Mouse (Mus musculus): Measurements from ENCODE around the gene Cntnap5a. TPM values are rescaled to one million over a fixed set of nuclear protein-coding genes. Genes with fewer than 3 reads are reported as not detected.

The Cntnap5a gene
- total and polyA plus RNA-seq, 3 experiments = not detected

DNA sequence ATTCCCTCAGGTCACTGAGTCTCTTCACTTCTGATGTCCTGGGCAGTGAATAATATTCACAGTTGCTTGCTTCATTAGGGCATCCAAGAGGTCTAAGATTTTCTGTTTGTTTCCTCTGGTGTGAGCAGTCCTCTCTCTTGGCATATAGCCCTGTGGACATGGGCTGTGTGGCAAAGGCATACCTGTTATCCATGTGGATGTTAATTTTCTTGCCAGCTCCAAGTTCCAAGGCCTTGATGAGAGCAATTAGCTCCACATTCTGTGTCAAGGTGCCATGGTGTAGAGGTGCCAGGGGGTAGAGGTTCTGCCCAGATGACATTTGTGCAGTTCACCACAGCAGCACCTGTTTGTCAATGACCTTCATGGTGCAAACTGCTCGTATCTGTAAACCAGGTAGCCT is 689.0 kb downstream of the Cntnap5a start:
- H3K9ac ChIP-seq (ENCODE audit: insufficient read depth, low read depth) = no peak overlapping the region
- no peak overlapping the region for H3K4me2 ChIP-seq (ENCODE audit: insufficient read depth, low read depth, poor library complexity, severe bottlenecking)
- no peaks in the 10 kb centered on the region for H3K27me3 ChIP-seq (replicated peaks)
- peaks cover 53% of the 10 kb centered on the region for H3K9me3 ChIP-seq (replicated peaks; ENCODE audit: low read length)
- dilution Hi-C loops (cut with MboI; ENCODE audit: extremely low pct_ligation_motif_present, extremely low pct_unique_long_range_greater_than_20kb, low sequenced_read_pairs) (no loop called here), in situ Hi-C loops (cut with MboI; ENCODE audit: low pct_ligation_motif_present, low pct_unique_long_range_greater_than_20kb, low sequenced_read_pairs) (no loop called here)
- no peak for DNase-seq (ENCODE audit: extremely low read depth)
- H3K4me3 ChIP-seq (replicated peaks in 1 of 3; ENCODE audit: low read depth in 2 of 3, low read length in 2 of 3, poor library complexity in 1 of 3) = no peak overlapping the region
- H3K4me1 ChIP-seq (ENCODE audit: control insufficient read depth in 1 of 2, insufficient read depth in 2 of 2) = no peaks in the 10 kb centered on the region
- no peak overlapping the region for H3K27ac ChIP-seq (ENCODE audit: insufficient read depth, low read depth)
- H3K36me3 ChIP-seq (replicated peaks in 1 of 2; ENCODE audit: control insufficient read depth in 1 of 2, insufficient read depth in 1 of 2, low read length in 1 of 2) = no peaks in the 10 kb centered on the region
- no peak for TF ChIP-seq TCF12 (IDR thresholded peaks at IDR 0.05; ENCODE audit: low read depth, low read length)
- TF ChIP-seq NELFE (IDR thresholded peaks at IDR 0.05; ENCODE audit: low read depth, low read length) = no peak
- TF ChIP-seq PAX5 (IDR thresholded peaks at IDR 0.05; ENCODE audit: low read length) = no peak
- no peak for TF ChIP-seq ZC3H11A (IDR thresholded peaks at IDR 0.05; ENCODE audit: low read depth, low read length)
- no peak for TF ChIP-seq IRF4 (IDR thresholded peaks at IDR 0.05; ENCODE audit: low read depth, low read length)
- TF ChIP-seq GABPA (IDR thresholded peaks at IDR 0.05; ENCODE audit: insufficient replicate concordance, low read depth, low read length) = no peak
- H3K79me2 ChIP-seq (replicated peaks; ENCODE audit: control insufficient read depth, extremely low read depth, insufficient read depth, poor library complexity, severe bottlenecking) = no peaks in the 10 kb centered on the region

DNA sequence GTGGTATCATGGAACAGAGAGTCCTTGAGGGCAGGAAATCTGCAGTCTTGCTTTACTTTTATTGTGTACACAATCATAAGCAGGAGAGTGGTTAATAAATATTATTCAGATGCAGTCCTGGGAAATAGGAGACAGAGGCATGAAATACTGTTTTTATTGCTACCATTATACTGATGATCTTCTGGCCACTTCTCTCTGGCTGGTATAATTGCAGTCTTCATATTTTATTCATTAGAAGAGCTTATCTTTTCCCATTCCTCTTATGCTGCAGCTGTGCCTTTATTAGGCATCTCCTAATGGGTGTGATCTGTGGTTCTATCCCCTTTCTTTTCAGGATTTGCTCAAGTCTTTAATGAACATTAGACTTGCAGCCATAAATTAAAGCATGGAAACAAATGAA is 707.8 kb downstream of the Cntnap5a start:
- Histone ChIP-seq H3K36me3 (replicated peaks in 1 of 2; ENCODE audit: control insufficient read depth in 1 of 2, insufficient read depth in 1 of 2, low read length in 1 of 2) (no peaks in the 10 kb centered on the region), H3K79me2 (replicated peaks; ENCODE audit: control insufficient read depth, extremely low read depth, insufficient read depth, poor library complexity, severe bottlenecking) (no peaks in the 10 kb centered on the region), H3K4me3 (replicated peaks in 1 of 3; ENCODE audit: low read depth in 2 of 3, low read length in 2 of 3, poor library complexity in 1 of 3) (no peak overlapping the region), H3K27ac (ENCODE audit: insufficient read depth, low read depth) (no peak overlapping the region), H3K9ac (ENCODE audit: insufficient read depth, low read depth) (no peak overlapping the region), H3K9me3 (replicated peaks; ENCODE audit: low read length) (peaks cover 21% of the 10 kb centered on the region), H3K4me1 (ENCODE audit: control insufficient read depth in 1 of 2, insufficient read depth in 2 of 2) (no peaks in the 10 kb centered on the region), H3K27me3 (replicated peaks) (no peaks in the 10 kb centered on the region), H3K4me2 (ENCODE audit: insufficient read depth, low read depth, poor library complexity, severe bottlenecking) (no peak overlapping the region)
- no peak for TF ChIP-seq CHD2 (IDR thresholded peaks at IDR 0.05; ENCODE audit: low read length)
- TF ChIP-seq TCF12 (IDR thresholded peaks at IDR 0.05; ENCODE audit: low read depth, low read length) = no peak
- TF ChIP-seq CHD1 (IDR thresholded peaks at IDR 0.05; ENCODE audit: low read depth, low read length) = no peak
- dilution Hi-C loops (cut with MboI; ENCODE audit: extremely low pct_ligation_motif_present, extremely low pct_unique_long_range_greater_than_20kb, low sequenced_read_pairs) (no loop called here), in situ Hi-C loops (cut with MboI; ENCODE audit: low pct_ligation_motif_present, low pct_unique_long_range_greater_than_20kb, low sequenced_read_pairs) (no loop called here)
- DNase-seq (ENCODE audit: extremely low read depth) = no peak

DNA sequence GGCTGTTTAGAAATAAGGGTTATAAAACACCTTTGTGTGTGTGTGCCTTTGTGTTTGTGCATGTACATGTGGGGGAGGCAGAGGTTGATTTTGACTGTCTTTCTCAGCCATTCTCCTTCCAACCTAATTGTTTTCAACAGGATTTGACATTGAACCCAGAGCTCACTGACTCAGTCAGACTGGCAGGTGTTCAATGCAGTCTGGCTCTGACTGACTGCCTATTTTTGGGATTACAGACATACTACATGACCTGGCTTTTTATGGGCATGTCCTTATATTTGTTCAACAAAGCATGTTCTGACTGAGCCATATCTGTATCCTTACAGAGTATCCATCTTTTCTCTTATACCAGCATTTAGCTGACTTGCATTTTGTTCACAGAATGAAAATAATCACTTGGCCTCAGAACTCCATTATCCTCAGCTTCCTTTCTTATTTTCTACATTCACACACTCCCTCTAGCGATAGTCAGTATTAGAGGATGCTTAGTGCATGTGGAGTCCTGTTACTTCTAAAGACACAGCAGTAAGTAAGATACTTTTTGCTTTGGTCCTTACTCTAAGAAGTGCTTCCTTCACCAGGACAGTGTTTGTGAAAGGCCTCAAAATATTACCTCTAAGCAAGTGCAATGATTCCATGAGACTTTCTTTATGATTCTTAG is 717.6 kb downstream of the Cntnap5a start:
- dilution Hi-C loops (cut with MboI; ENCODE audit: extremely low pct_ligation_motif_present, extremely low pct_unique_long_range_greater_than_20kb, low sequenced_read_pairs) (no loop called here), in situ Hi-C loops (cut with MboI; ENCODE audit: low pct_ligation_motif_present, low pct_unique_long_range_greater_than_20kb, low sequenced_read_pairs) (no loop called here)
- Histone ChIP-seq H3K27me3 (replicated peaks) (no peaks in the 10 kb centered on the region), H3K4me3 (replicated peaks in 1 of 3; ENCODE audit: low read depth in 2 of 3, low read length in 2 of 3, poor library complexity in 1 of 3) (no peak overlapping the region), H3K9me3 (replicated peaks; ENCODE audit: low read length) (peaks cover 16% of the 10 kb centered on the region), H3K36me3 (replicated peaks in 1 of 2; ENCODE audit: control insufficient read depth in 1 of 2, insufficient read depth in 1 of 2, low read length in 1 of 2) (no peaks in the 10 kb centered on the region), H3K9ac (ENCODE audit: insufficient read depth, low read depth) (no peak overlapping the region), H3K79me2 (replicated peaks; ENCODE audit: control insufficient read depth, extremely low read depth, insufficient read depth, poor library complexity, severe bottlenecking) (no peaks in the 10 kb centered on the region), H3K27ac (ENCODE audit: insufficient read depth, low read depth) (no peak overlapping the region), H3K4me2 (ENCODE audit: insufficient read depth, low read depth, poor library complexity, severe bottlenecking) (no peak overlapping the region), H3K4me1 (ENCODE audit: control insufficient read depth in 1 of 2, insufficient read depth in 2 of 2) (no peaks in the 10 kb centered on the region)
- DNase-seq (ENCODE audit: extremely low read depth) = no peak
- no peak for TF ChIP-seq USF2 (conservative IDR thresholded peaks at IDR 0.05; ENCODE audit: low read depth, low read length)
- no peak for TF ChIP-seq ZMIZ1 (IDR thresholded peaks at IDR 0.05; ENCODE audit: low read depth, low read length)
- no peak for TF ChIP-seq CTCF (conservative IDR thresholded peaks at IDR 0.05 in 1 of 2, IDR thresholded peaks at IDR 0.05 in 1 of 2; ENCODE audit: low read depth in 2 of 2, low read length in 2 of 2)
- no peak for TF ChIP-seq ZC3H11A (IDR thresholded peaks at IDR 0.05; ENCODE audit: low read depth, low read length)
- no peak for TF ChIP-seq JUND (conservative IDR thresholded peaks at IDR 0.05; ENCODE audit: low read depth, low read length)
- no peak for TF ChIP-seq ZNF384 (IDR thresholded peaks at IDR 0.05; ENCODE audit: low read depth, low read length)
- TF ChIP-seq PAX5 (IDR thresholded peaks at IDR 0.05; ENCODE audit: low read length) = no peak
- TF ChIP-seq TBP (conservative IDR thresholded peaks at IDR 0.05; ENCODE audit: low read depth, low read length) = no peak
